Mouse (Mus musculus) bone marrow macrophage, adult 2 months (primary cell): Measurements from ENCODE around the gene Aip.

ENCODE experiments used
- CTCF ChIP-seq: IDR thresholded peaks from 2 replicates; pipeline ENCODE4 v1.5.1; 2012; ENCODE audit warnings: low read depth, mild to moderate bottlenecking, low read length, moderate library complexity
- POLR2A ChIP-seq: IDR thresholded peaks from 2 replicates; pipeline ENCODE4 v1.6.1; 2012; ENCODE audit warnings: mild to moderate bottlenecking, low read depth, low read length, borderline replicate concordance

GRCm38 (mm10) chr19:4164721-4165120 is 39.1 kb upstream of the Aip start:
- TF ChIP-seq CTCF, result no peak
- TF ChIP-seq POLR2A, result no peak
